Mouse (Mus musculus) liver, postnatal 0 days (tissue): ENCODE results near the gene Chst11.

ENCODE experiments used
- CTCF ChIP-seq: sonication (generic); IDR thresholded peaks from 2 replicates; pipeline ENCODE4 v1.5.1; 2016; ENCODE audit warnings: antibody characterized with exemption, low read depth
- EP300 ChIP-seq: IDR thresholded peaks from 2 replicates; pipeline ENCODE4 v1.6.1; 2016; ENCODE audit warnings: antibody characterized with exemption, low read depth, mild to moderate bottlenecking

GRCm38 (mm10) chr10:83202906-83203702 lies 217.8 kb downstream of the Chst11 start:
- no peak for TF ChIP-seq EP300
- no peak for TF ChIP-seq CTCF
